Mouse (Mus musculus) fat pad, adult 2 months (tissue): ENCODE measurements around the gene Mettl22.

ENCODE experiments used
- DNase-seq: peaks from one replicate; pipeline ENCODE4 v3.0.0-alpha.2; 2011; ENCODE audit warnings: low read depth, low spot score; ENCODE audit errors: extremely low read depth

Gene Mettl22

DNA sequence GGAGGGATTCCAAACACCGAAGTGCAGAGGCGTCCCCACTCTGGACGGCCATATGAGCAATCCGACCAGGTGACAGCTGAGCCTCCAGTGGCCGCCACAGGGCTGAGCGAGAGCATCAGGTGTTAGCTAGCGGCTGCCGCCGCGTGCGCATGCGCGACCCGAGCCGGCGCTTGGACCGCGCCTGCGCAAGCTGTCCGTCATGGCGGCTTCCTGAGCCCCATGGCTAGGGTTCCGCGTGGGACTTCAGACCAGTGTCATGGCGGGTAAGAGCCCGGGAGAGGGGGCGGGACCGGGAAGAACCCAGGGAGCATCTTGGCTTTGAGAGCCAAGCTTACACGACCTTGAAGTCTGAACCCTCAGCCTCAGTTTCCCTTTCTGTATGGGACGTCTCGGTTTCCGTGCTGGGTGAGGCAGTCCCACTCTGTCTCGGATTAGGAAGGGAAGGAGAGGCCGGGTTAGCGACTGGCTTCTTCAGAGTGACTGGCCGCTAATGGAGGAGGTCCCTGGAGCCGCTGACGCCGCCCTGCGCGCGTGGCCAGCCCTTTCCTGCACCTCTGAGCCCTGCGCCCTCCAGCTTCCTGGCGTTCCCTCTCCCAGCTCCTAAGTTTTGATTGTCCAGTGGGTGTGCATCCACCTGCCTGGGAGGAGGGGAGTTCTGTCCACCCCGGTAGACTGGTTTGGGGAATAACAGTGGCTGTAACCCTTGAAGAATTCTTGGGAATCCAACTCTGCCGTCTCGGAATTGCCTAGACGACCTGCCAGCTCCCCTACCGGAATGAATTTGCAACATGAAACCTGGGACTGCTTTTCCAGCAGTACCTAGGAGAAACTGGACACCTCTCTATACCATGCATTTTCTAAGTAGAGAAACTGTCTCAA lies at the start of gene Mettl22:
Mettl22 (plus strand) TSS at position 186 of the 879 bp plus-strand sequence.
- DNase-seq: peak; percentile 13

DNA sequence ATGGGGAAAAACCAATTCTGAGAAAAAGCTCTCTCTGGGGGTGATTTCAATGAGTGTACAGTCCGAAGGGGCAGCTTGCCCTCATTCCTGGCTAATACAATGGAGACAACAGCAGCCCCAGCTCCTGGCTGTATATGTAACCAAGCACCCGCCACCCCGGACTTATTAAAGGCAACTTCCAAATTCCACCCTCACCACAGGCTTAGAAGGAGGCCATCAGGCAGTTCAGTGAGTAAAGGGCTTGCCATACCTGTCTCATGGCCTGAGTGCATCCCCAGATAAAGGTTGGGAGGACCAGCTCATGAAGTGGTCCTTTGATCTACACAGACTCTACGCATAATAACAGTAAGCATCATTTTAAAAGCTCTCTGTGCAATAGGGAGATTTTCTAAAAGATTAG lies 49.7 kb upstream of the Mettl22 start:
- no peak for DNase-seq

DNA sequence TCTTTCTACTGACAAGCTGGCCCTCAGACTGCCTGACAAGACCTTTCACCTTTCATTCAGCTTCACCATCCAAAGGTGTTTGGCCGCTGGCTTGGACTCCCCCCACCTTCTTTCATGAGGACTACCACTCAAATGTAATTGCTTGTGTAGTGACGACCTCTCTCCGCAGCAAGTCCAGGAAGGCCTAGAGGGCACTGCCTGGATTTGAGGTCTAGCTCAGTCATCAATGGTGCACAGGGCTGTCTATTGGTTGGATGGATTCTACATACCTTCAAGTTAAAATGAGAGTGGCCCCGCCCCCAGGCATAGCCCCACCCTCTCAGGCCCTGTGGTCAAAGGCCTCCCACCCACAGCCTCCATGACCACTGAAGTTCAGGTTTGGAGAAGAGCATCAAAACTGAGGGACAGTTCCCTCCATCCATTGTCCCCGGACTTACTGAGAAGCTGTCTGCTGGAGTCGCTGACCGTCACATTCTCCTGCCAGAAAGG lies 46.9 kb upstream of the Mettl22 start:
- DNase-seq: no peak

DNA sequence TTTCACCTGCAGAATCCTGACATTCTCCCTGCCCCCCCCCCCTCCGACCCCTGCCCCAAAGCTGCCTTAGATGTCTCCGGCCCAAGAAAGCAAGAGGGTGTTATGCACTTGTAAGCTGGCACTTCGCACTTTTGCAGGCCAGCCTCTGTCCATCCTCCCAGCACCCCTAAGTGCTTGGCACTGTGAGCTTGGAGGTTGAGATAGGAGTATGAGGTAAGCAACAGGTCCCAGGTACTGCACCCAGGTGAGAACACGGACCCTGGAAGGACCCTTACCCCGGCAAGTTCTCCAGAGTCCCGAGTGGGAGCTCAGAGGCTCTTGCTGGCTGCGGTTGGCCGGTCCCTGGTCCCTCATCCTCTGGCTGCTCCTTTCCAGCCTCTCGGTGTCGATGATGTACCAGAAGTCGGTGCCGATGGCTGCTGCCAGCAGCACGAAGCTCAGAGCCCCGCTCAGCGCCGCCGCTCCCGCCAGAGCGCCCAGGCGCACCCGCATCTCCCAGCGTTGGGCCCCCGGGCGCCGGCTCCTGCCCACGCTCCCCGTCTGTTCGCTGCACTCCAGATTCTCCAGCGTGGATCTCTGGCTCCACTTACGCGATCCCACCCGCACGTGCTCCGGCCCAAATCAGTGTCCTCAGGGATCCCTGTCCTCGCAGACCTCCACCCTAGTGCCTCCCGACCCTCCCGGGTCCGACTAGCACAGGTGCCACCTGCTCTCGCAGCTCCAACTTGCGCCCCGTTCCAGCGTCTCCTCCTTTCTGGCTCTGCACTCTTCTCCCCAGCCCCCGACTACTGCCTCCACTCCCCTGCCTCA lies 46.2 kb upstream of the Mettl22 start:
- no peak for DNase-seq

DNA sequence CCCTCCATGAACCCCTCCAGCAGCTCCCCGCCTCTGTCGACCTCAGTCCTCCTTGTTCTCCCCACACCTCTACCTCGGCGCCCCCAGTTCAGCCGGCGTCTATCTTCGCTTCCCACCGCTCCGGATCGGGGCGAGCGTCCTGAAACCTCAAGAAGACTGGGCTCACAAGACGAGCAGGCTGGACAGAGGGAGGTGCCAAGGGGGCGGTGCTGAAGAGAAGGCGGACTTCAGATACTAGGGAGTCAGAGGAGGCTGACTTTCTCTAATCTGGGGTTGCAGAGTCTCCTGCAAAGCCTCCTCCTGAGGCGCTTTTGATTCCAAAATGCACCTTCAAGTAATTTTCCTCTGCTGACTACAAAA lies 45.6 kb upstream of the Mettl22 start, which contains the start of gene Tmem114:
Tmem114 (minus strand) TSS at position 166 of the 360 bp plus-strand sequence.
- DNase-seq: no peak

DNA sequence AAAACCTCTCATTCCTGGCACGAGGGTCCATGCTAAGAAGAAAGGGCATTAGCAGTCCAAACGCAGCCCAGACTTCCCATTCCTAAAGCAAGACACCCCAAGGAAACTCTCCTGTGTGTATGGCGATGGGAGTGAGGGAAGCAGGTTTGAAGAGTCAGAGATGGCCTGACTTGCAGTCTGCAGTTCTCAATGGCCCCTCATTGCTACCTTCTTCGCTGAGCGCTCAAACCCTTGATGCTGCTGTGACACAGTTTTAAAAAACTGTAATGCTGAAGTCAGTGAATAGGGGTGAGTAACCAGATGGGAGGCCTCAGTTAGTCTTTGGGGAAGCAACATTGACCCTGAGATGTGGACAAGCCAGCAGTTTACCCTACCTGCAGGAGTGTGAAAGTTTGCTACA lies 44.9 kb upstream of the Mettl22 start:
- no peak for DNase-seq

DNA sequence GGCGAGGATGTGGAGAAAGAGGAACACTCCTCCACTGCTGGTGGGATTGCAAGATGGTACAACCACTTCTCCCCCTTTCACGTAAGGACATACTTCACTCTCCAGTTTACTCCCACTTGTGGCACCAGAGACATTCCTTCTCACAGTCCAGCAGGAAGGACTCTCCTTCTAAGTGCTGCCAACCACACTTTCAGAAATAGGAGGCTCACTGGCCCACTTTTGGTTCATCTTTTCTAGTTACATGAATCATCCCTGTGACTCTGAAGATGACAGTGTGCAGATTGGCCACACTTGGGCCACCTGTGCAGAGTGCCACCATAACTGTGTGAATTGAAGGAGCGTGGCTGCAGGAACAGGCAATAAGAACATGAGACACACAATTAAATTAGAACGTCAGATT lies 41.1 kb upstream of the Mettl22 start:
- DNase-seq: no peak

DNA sequence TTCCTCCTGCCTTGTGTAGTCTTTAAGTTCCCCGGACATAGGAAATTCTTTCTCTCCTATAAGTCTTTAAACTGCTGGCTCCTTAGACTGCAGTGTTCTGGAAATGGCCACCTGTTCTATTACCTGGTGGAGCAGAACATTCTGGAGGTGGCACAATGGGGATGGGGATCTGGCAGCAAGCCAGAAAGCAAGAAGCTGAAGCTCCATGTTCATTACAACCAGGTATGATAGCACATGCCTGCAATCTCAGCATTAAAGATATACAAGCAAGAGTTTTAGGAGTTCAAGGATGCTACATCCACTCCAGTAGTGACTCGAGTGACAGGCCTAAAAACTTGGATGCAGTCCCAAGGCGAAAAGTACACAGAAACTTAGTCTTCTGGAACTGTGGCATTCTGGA lies 38.0 kb upstream of the Mettl22 start:
- no peak for DNase-seq

DNA sequence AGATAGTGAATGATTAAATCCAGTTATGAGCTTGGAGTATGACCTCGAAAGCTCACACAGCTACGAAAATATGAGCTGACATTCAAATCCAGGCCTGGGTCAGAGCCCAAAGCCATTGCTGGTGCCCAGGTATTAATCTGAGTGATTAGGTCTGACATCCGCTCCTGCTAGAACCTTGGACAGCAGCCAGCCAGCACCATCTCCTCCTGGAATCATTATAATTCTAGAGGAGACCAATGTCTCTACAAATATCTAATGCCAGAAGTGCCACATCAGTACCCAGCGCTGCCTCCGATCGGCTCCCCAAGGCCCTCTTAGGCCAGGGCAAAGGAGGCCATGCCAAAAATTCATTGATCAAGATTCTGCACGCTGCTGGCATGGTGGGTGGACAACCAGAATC lies 25.7 kb upstream of the Mettl22 start:
- no peak for DNase-seq

DNA sequence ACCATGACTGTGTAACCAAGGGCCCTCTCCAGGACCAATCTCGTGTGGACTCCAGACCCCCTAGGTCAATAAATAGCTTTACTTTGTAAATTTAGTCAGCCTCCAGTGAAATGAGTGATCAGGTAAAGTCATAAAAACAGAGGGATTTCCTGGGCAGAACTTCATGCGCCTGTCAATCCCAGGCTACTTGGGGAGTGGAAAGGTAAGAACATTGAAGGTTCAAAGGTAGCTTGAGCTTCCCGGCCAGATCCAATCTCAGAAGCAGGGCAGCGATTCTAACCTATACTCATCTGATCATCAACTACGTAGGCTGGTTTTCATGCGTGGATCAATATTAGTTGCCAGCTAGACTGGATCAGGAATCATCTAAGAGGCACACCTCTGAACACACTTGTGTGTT lies 24.3 kb upstream of the Mettl22 start:
- no peak for DNase-seq

DNA sequence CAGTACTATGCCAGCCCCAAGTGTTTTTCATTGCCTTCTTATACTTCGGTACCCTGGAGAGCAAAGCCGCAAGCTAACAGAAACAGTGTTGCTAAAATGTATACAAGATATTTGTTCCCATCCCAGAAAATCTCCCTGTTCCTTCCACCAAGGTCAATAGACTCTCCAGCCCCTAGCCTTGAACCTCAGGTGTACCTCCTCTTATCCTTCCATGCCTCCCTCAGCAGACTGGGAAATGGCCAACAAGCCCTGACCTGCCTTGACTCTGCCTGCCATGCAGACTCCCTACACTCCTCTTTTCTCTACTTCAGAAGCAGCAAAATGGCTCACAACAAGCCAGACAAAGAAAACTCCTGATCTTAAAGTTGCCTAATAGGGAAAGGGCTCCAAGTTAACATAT lies 17.3 kb upstream of the Mettl22 start:
- DNase-seq: no peak

DNA sequence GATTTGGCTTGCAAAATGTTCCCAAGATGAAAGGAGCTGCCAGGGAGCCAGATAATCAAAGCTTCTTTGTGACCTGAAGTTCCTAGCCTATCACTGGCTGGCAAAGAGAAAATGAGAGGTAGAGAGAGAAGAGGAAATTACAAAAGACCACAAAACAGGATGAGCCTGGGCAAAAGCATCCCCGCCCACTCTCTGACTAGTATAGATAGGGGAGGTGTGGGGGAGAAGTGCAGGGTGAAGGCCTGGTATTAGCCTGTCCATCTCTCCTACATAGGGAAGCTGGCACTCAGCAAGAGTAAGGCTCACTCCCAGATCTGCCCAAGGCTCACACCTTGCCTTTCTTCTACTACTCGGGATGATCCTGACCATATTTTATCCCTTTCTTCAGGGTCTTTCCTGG lies 15.4 kb upstream of the Mettl22 start:
- DNase-seq: no peak

DNA sequence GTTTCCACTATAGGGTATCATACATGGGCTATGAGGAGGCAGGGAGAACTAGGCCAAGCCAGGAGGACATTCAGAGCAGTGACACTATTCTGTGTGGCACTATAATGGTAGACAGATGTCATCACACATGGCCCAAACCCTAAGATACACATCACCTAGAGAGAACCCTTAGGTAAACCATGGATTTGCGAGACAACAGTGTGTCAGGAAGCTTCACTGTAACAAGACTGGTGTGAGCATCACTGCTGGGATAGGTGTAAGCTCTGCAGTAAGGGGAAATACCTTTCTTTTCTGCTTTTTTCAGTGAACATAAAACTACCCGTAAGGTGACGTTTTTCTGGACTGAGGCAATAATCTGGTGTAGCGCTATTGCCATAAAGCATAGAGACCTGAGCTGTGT lies 12.2 kb upstream of the Mettl22 start:
- no peak for DNase-seq

DNA sequence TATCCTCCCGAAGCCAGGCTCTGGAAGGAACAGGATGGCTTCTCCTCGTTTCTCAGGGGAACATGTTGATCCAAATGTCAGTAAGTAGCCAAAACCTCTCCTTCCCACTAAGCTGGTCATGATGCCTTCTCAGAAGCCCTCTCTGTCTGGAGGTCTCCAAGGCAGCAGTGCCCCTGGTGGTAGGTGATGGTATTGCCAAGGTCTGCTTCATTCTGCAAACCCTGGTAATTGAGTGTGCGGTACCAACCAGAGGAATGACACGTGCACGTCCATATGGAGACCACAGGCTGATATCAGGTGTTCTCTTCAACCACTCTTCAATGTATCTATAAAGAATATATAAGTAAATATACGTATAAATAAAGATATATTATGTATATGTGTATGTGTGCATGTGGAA lies 11.5 kb upstream of the Mettl22 start:
- no peak for DNase-seq

DNA sequence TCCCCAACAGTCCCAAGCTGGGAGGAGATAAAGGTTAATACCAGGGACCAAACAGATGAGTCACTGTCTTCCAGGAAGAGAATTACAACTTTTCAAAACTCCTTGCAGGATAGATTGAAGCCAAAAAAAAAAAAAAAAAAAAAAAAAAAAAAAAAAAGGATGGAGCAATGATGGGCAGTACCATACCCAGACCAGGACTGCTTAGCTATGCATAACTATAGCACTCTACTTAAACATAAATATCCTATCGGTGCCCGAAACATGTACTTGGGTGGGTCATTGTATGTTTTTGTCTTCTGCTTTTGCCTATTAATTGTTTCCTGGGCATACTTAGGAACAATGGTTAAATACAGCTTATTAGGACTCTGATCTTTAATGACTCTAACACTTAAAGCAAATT lies 456 bp upstream of the Mettl22 start:
- DNase-seq: no peak

DNA sequence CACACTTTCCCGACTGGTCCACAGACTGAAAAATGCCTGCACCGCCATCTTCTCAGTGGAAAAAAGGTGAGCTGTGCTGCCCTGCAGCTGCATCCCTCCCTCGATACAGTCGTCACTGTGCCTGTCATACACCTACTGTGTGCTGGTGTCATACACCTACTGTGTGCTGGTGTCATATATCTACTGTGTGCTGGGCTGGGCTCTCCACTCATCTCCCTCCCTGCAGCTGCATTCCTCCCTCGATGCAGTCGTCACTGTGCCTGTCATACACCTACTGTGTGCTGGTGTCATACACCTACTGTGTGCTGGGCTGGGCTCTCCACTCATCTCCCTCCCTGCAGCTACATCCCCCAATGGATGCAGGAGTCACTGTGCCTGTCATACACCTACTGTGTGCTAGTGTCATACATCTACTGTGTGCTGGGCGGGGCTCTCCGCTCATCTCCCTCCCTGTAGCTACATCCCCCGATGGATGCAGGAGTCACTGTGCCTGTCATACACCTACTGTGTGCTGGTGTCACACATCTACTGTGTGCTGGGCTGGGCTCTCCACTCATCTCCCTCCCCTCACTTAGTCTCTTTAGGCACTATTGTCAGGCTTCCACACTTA lies 16.9 kb downstream of the Mettl22 start:
- DNase-seq: no peak

DNA sequence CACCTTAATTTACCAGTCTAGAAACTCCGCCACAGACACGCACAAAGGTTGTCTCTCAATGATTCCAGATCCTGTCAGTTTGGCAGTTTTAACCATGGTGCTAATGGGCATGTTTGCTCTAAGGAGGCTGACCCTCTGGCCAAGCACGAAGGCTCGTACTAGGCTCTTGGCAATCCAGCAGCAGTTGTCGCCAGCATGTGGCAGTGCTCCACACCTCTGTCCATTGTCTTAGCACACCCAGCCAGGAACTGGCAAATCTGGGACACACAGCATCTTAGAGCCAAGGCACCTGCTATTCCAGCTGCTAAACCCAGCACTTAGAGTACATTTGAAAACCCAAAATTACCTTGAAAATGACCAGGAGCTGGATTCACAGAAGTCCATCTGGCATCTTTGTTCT lies 18.8 kb downstream of the Mettl22 start:
- no peak for DNase-seq

DNA sequence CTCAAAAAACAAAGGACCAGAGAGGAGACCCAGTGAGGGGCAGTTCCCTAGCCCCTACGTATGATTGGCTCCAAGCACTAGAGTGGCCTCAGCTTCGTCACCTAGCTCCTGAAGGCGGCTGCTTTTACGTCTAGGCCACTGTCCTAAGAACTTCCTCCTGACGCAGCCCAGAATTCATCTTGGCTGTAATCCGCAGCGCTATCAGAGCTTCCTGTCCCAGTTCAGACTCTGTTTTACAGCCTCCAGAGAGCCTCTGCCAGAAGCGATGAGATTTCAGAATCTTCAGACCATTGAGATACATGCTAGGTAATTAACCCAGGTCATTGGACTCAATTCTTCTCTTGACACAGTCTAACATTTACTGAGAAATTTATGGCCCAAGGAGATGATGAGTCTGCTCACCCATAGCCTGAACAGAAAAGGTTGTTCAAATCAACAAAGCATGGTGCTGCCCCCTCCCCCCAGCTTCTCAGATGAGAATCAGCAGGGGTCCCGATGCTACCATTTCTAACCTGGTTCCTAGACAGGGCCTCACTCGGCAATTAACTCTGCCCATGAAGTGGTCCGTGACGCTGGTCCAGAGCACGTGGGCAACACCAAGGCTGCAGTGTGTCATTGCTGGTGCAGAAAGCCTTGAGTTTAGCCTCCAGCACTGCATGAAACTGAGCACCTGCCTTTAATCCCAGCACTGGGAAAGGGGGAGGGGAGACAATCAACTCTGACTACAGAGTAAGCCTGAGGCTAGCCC lies 21.3 kb downstream of the Mettl22 start:
- no peak for DNase-seq

DNA sequence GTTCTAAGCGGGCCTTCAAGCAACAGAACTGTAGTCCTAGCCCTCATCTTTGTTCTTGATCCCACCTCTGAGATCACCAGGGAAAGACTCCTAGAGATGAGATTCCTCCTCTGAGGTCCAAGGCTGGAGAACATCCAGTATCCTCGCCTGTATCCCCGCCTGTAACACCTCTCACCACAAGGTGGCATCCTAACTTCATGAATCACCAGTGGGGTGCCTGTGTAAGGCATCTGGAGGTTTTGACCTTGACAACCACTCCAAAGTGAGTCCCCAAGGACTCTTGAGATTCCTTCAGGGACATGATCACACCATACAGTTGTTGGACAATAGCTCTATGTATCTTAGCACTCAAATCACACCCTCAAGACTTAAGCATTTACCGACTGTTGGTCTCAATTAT lies 23.7 kb downstream of the Mettl22 start:
- no peak for DNase-seq

DNA sequence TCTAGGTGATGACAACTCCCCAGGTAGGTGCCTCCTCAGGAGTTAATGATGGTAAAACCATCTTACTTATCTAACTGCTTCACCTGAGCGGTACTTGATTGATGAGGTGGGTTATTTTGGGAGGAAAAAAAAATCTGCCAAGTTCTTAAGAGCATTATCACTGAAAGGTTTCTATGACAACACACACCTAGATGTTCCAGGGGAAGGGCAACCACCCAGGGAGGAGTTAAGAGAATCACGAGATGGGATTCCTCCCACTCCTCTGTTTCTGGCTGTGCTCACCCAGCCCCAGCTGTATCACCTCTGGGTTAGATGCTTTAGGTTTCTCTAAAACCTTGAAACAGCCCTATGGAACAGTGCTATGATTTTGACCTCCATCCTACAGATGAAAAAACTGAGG lies 26.4 kb downstream of the Mettl22 start:
- no peak for DNase-seq

DNA sequence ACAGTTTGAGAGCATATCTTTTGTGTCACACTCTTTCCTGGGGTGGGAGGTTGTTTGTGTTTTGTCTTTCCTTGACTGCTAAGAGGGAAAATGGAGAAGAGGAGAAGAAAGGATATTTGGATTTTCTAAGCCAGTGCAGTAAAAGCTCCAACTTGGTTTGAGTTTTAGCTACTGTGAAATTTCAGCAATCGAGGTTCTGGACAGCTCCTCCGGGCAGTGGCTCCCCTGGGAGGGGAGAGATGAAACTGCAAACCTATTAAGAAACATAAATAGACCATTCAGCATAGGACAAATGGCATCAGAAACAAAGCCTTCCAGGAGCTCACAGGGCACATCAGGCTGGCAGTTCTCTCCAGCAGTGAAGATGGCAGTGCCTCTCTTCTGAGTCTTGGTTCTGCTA lies 33.7 kb downstream of the Mettl22 start:
- no peak for DNase-seq
